Mouse (Mus musculus): ENCODE measurements around the gene Grid1.

DNA sequence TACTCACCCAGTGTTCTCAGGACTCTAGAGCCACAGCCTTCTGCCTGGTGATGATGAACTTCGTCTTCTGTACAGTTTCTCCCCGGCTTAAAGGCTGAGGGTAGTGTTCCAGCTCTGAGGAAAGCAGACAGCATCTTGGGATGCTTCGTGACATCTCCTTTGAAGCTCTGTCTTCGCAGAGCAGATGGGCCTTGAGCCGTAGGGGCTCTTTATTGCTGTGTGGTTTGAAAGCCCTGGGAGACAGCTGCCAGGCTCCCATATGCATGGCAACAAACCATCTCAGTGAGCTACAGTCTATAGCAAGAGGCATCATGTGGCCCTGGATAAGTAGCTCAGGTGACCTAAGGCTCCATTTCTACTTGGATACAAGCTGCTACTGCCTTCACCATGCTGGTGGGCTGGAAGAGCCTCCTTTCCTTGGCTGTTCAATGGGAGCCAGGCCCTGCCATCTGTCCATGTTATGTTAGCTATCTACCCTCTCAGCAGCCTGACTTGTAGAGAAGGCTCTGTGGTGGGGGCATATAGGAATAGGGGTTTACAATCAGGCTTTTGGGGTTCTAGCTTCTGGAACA is 283.8 kb downstream of the Grid1 start:
- no peak for TF ChIP-seq CTCF (IDR thresholded peaks at IDR 0.05; ENCODE audit: low read depth, low read length)
- no peak for TF ChIP-seq POLR2AphosphoS5 (IDR thresholded peaks at IDR 0.05; ENCODE audit: insufficient replicate concordance, low read depth, low read length)
- no peak for TF ChIP-seq TAL1 (conservative IDR thresholded peaks at IDR 0.05; ENCODE audit: low read depth, low read length)
- TF ChIP-seq GATA1 (IDR thresholded peaks at IDR 0.05; ENCODE audit: borderline replicate concordance, low read length): no peak
- no peak for TF ChIP-seq GATA2 (IDR thresholded peaks at IDR 0.05; ENCODE audit: borderline replicate concordance, low read depth, low read length)
